Mouse (Mus musculus) lung, postnatal 0 days (tissue): ENCODE data around the gene Gm10778. TPM values are rescaled to one million over a fixed set of nuclear protein-coding genes. Genes with fewer than 3 reads are reported as not detected.
"Not testable (repeated sequence)": the region's sequence is repeated elsewhere in the genome, so short reads cannot be mapped to it uniquely, and the experiment has no call there.

ENCODE experiments used
- ATAC-seq: fragments of 200-750 bp; cut with Nextera tagmentation; 2 replicates; pipeline ENCODE4 v1.8.0; 2017; ENCODE audit warnings: moderate library complexity
- DNase-seq: peaks from one replicate; pipeline ENCODE4 v3.0.0-alpha.2; 2016; ENCODE audit warnings: low spot score
- H3K27ac ChIP-seq: fragments of 300-500 bp; sonication (generic); 2 replicates; pipeline ENCODE4 v1.5.1; 2014; ENCODE audit warnings: antibody characterized with exemption, mild to moderate bottlenecking, low read length, mixed read lengths
- H3K27me3 ChIP-seq: fragments of 300-500 bp; sonication (generic); replicated peaks from 2 replicates; pipeline ENCODE4 v1.6.1; 2014; ENCODE audit warnings: low read length, mixed read lengths; ENCODE audit not compliant: insufficient read depth
- H3K36me3 ChIP-seq: fragments of 300-500 bp; sonication (generic); 2 replicates; pipeline ENCODE4 v1.6.1; 2014; ENCODE audit warnings: low read length, mixed read lengths; ENCODE audit not compliant: insufficient read depth
- H3K4me1 ChIP-seq: fragments of 300-500 bp; sonication (generic); 2 replicates; pipeline ENCODE4 v1.6.1; 2014; ENCODE audit warnings: antibody characterized with exemption, low read depth, low read length, mixed read lengths; ENCODE audit not compliant: insufficient read depth
- H3K4me2 ChIP-seq: fragments of 300-500 bp; sonication (generic); replicated peaks from 2 replicates; pipeline ENCODE4 v1.6.1; 2014; ENCODE audit warnings: low read depth, mild to moderate bottlenecking, low read length, moderate library complexity, mixed read lengths
- H3K4me3 ChIP-seq: fragments of 300-500 bp; sonication (generic); 2 replicates; pipeline ENCODE4 v1.5.1; 2014; ENCODE audit warnings: low read depth, low read length
- H3K9ac ChIP-seq: fragments of 300-500 bp; sonication (generic); replicated peaks from 2 replicates; pipeline ENCODE4 v1.6.1; 2014; ENCODE audit warnings: low read depth, mild to moderate bottlenecking
- H3K9me3 ChIP-seq: fragments of 300-500 bp; sonication (generic); 2 replicates; pipeline ENCODE4 v1.6.1; 2016; ENCODE audit warnings: low read length, mixed read lengths
- CTCF ChIP-seq: IDR thresholded peaks from 2 replicates; pipeline ENCODE4 v1.5.1; 2016; ENCODE audit warnings: antibody characterized with exemption, mild to moderate bottlenecking
- EP300 ChIP-seq: IDR thresholded peaks from 2 replicates; pipeline ENCODE4 v1.6.1; 2016; ENCODE audit warnings: antibody characterized with exemption, mild to moderate bottlenecking, control low read depth
- WGBS: fragments of 180-500 bp; shearing (Covaris S2); extraction: QIAGEN DNeasy Blood & Tissue Kit; methylation state at CpG from one replicate; pipeline ENCODE4 v1.1.7; 2014; 5-methylcytosine and 5-hydroxymethylcytosine counted together
- polyA plus RNA-seq: library from polyadenylated mRNA; unstranded; fragments of >200 nt; fragmentation: Nextera tagmentation; extraction: Ambion mirVana; gene quantifications from 2 replicates; pipeline ENCODE4 v1.2.1, GENCODE M21; 2015

Gm10778 gene
- polyA plus RNA-seq, 1 experiment from 2014 or later: 2.9 TPM

GRCm38 (mm10) chr10:81645391-81645790, 3.5 kb upstream of the Gm10778 start:
- H3K27me3 ChIP-seq: no peaks in the 10 kb centered on the region
- no peaks in the 10 kb centered on the region for H3K36me3 ChIP-seq
- no peak overlapping the region for H3K27ac ChIP-seq
- no peaks in the 10 kb centered on the region for H3K9me3 ChIP-seq
- no peak overlapping the region for H3K4me2 ChIP-seq
- H3K9ac ChIP-seq: no peak overlapping the region
- DNase-seq: no peak
- H3K4me3 ChIP-seq: no peak overlapping the region
- peaks cover 5% of the 10 kb centered on the region; the same call in 1 of the 2 replicates for H3K4me1 ChIP-seq
- 91% methylated on average over 4 of the region's 4 CpGs for WGBS
- ATAC-seq: no peak
- TF ChIP-seq EP300 (no peak), CTCF (no peak)

- H3K4me3 ChIP-seq: no peak overlapping the region
- ATAC-seq: no peak
- WGBS: 72% methylated on average over 7 of the region's 7 CpGs
- no peak overlapping the region for H3K9ac ChIP-seq
- no peaks in the 10 kb centered on the region for H3K9me3 ChIP-seq
- no peak overlapping the region for H3K4me2 ChIP-seq
- peaks cover 5% of the 10 kb centered on the region; the same call in 1 of the 2 replicates for H3K4me1 ChIP-seq
- no peak overlapping the region for H3K27ac ChIP-seq
- TF ChIP-seq EP300: no peak
- TF ChIP-seq CTCF: no peak
- no peaks in the 10 kb centered on the region for H3K27me3 ChIP-seq
- no peak for DNase-seq
- H3K36me3 ChIP-seq: no peaks in the 10 kb centered on the region
Observed at GRCm38 (mm10) chr10:81646015-81646555, 2.8 kb upstream of the Gm10778 start.

- Histone ChIP-seq H3K4me3 (no peak overlapping the region), H3K9me3 (peaks cover 9% of the 10 kb centered on the region; the same call in 1 of the 2 replicates), H3K4me2 (no peak overlapping the region), H3K36me3 (0 out of 2 replicates have a peak, but pooled peaks cover 3% of the 10 kb centered on the region), H3K27me3 (no peaks in the 10 kb centered on the region), H3K9ac (no peak overlapping the region), H3K4me1 (no peaks in the 10 kb centered on the region), H3K27ac (no peak overlapping the region)
- ATAC-seq (no peak), DNase-seq (no peak)
- TF ChIP-seq CTCF: no peak
- no peak for TF ChIP-seq EP300
- 93% methylated on average over 10 of the region's 10 CpGs for WGBS
Observed at GRCm38 (mm10) chr10:81655178-81655577, 6.3 kb downstream of the Gm10778 start.

GRCm38 (mm10) chr10:81656174-81656573, 7.3 kb downstream of the Gm10778 start:
- ATAC-seq (no peak), DNase-seq (no peak)
- no peak overlapping the region for H3K9ac ChIP-seq
- peaks cover 11% of the 10 kb centered on the region; the same call in 1 of the 2 replicates for H3K9me3 ChIP-seq
- TF ChIP-seq EP300 (no peak), CTCF (no peak)
- H3K27ac ChIP-seq: no peak overlapping the region
- WGBS: 98% methylated on average over 2 of the region's 2 CpGs
- no peak overlapping the region for H3K4me2 ChIP-seq
- H3K4me1 ChIP-seq: no peaks in the 10 kb centered on the region
- H3K27me3 ChIP-seq: no peaks in the 10 kb centered on the region
- no peak overlapping the region for H3K4me3 ChIP-seq
- H3K36me3 ChIP-seq: 0 out of 2 replicates have a peak, but pooled peaks cover 3% of the 10 kb centered on the region

- not testable (repeated sequence) for H3K27me3 ChIP-seq, H3K27ac ChIP-seq, DNase-seq, ATAC-seq, H3K4me3 ChIP-seq, H3K4me1 ChIP-seq, H3K9ac ChIP-seq, H3K4me2 ChIP-seq, H3K36me3 ChIP-seq, H3K9me3 ChIP-seq
- WGBS: no CpG with 5 or more reads among the region's 18 CpGs
Observed at GRCm38 (mm10) chr10:81687114-81687513, 38.3 kb downstream of the Gm10778 start.

GRCm38 (mm10) chr10:81704531-81705301, 55.9 kb downstream of the Gm10778 start, which contains the start of gene Zfp433:
TSS of gene Zfp433 (plus strand) at chr10:81704825.
- not testable (repeated sequence) for H3K4me1 ChIP-seq, H3K36me3 ChIP-seq, H3K9ac ChIP-seq, H3K4me2 ChIP-seq, H3K4me3 ChIP-seq, H3K9me3 ChIP-seq, H3K27ac ChIP-seq, DNase-seq, H3K27me3 ChIP-seq
- no CpG with 5 or more reads among the region's 46 CpGs for WGBS
- ATAC-seq: peak; percentile 99

Other genes with a start within 250 kb of the Gm10778 start
- gene Nfic, start 193.4 kb upstream of the Gm10778 start, polyA plus RNA-seq: 73.6 and 83.9 TPM in 2 replicates
- gene Celf5, start 166.3 kb upstream of the Gm10778 start, polyA plus RNA-seq: 0.08 and 0.11 TPM in 2 replicates
- gene Ncln, start 152.7 kb upstream of the Gm10778 start, polyA plus RNA-seq: 40.7 and 46.7 TPM in 2 replicates
- gene S1pr4, start 148.9 kb upstream of the Gm10778 start, polyA plus RNA-seq: 19.0 and 19.3 TPM in 2 replicates
- 4.2 and 4.6 TPM in 2 replicates for gene Gna15, start 124.8 kb upstream of the Gm10778 start, polyA plus RNA-seq
- 62.5 and 63.2 TPM in 2 replicates for gene Gna11, start 103.9 kb upstream of the Gm10778 start, polyA plus RNA-seq
- 467 and 473 TPM in 2 replicates for gene Aes, start 89.6 kb upstream of the Gm10778 start, polyA plus RNA-seq
- 29.9 and 37.0 TPM in 2 replicates for gene Tle2, start 74.5 kb upstream of the Gm10778 start, polyA plus RNA-seq
- gene Tle6, start 48.0 kb upstream of the Gm10778 start, polyA plus RNA-seq: 12.8 and 18.5 TPM in 2 replicates
- 0.07 and 0.29 TPM in 2 replicates for gene BC025920, start 42.8 kb upstream of the Gm10778 start, polyA plus RNA-seq
- gene Sirt6, start 21.3 kb upstream of the Gm10778 start, polyA plus RNA-seq: 24.1 and 24.2 TPM in 2 replicates
- 4.4 and 5.3 TPM in 2 replicates for gene Ankrd24, start 20.5 kb upstream of the Gm10778 start, polyA plus RNA-seq
- 10.1 and 12.5 TPM in 2 replicates for gene Zfp433, start 55.8 kb downstream of the Gm10778 start, polyA plus RNA-seq
- 2.7 and 3.1 TPM in 2 replicates for gene Gm3055, start 122.1 kb downstream of the Gm10778 start, polyA plus RNA-seq
- gene Gm4767, start 163.1 kb downstream of the Gm10778 start, polyA plus RNA-seq: 1.4 and 1.8 TPM in 2 replicates
- gene Gm32687, start 214.9 kb downstream of the Gm10778 start, polyA plus RNA-seq: 6.1 and 7.7 TPM in 2 replicates